Mouse (Mus musculus) limb, embryonic 10.5 days (tissue): ENCODE data around the gene Tubal3. TPM values are rescaled to one million over a fixed set of nuclear protein-coding genes. Genes with fewer than 3 reads are reported as not detected.
"Not testable (repeated sequence)": the region's sequence is repeated elsewhere in the genome, so short reads cannot be mapped to it uniquely, and the experiment has no call there.

Experiments used
- DNase-seq: peaks from one replicate; pipeline ENCODE4 v3.0.0-alpha.2; 2017; ENCODE audit warnings: low spot score
- H3K27ac ChIP-seq: fragments of 300-500 bp; sonication (generic); 2 replicates; pipeline ENCODE4 v1.5.1; 2016; ENCODE audit warnings: mild to moderate bottlenecking
- H3K27me3 ChIP-seq: fragments of 300-500 bp; sonication (generic); 2 replicates; pipeline ENCODE4 v1.6.1; 2016; ENCODE audit warnings: low read depth, mild to moderate bottlenecking; ENCODE audit not compliant: poor library complexity, severe bottlenecking
- H3K36me3 ChIP-seq: fragments of 300-500 bp; sonication (generic); 2 replicates; pipeline ENCODE4 v1.6.1; 2016; ENCODE audit warnings: mild to moderate bottlenecking, moderate library complexity
- H3K4me1 ChIP-seq: fragments of 300-500 bp; sonication (generic); 2 replicates; pipeline ENCODE4 v1.6.1; 2016
- H3K4me3 ChIP-seq: fragments of 300-500 bp; sonication (generic); 2 replicates; pipeline ENCODE4 v1.5.1; 2016; ENCODE audit warnings: mild to moderate bottlenecking, moderate library complexity
- H3K9me3 ChIP-seq: fragments of 300-500 bp; sonication (generic); replicated peaks from 2 replicates; pipeline ENCODE4 v1.6.1; 2016; ENCODE audit warnings: mild to moderate bottlenecking
- WGBS: fragments of 180-500 bp; shearing (Covaris S2); methylation state at CpG from one replicate; pipeline ENCODE4 v1.1.7; 2016; 5-methylcytosine and 5-hydroxymethylcytosine counted together
- polyA plus RNA-seq: library from polyadenylated mRNA; unstranded; fragments of >200 nt; fragmentation: Nextera tagmentation; extraction: Ambion mirVana; gene quantifications from 2 replicates; pipeline ENCODE4 v1.2.1, GENCODE M21; 2016

Tubal3 gene
- polyA plus RNA-seq, 1 experiment from 2014 or later, result not detected

DNA sequence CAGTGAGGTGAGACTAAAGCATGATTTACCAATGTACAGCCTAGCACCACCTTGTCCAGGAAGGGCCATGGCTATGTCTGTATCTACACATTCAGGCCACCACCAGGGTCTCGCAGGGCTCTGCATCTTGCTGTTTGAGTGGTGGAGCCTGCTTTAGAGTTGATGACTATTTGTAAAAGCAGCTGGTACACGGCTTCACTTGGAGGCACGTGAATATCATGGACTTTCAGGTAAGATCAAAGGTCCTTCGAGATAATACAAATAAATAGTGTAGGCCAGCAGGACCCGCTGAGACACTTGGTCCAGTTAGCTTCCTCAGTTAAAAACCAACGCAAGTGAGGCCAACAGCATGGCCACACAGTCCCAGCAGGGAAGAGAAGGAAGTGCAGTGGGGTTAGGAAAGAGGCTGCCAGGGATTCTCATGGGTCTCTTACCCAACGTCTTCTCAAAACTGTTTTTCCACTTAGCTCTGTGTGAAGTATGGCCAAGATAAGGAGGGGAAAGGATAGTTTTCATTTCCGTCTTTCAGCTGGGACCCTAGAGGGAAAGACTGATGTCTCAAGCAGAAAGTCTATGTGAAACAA lies 22.6 kb upstream of the Tubal3 start:
- Histone ChIP-seq H3K4me3 (no peak overlapping the region), H3K27ac (no peak overlapping the region), H3K4me1 (peaks cover 22% of the 10 kb centered on the region), H3K9me3 (no peaks in the 10 kb centered on the region), H3K27me3 (no peaks in the 10 kb centered on the region), H3K36me3 (peaks cover 44% of the 10 kb centered on the region)
- WGBS, result 90% methylated on average over 8 of the region's 8 CpGs
- no peak for DNase-seq

- DNase-seq, result no peak
These were observed 22.0 kb upstream of the Tubal3 start for GRCm38 (mm10) chr13:3896032-3896431.

DNA sequence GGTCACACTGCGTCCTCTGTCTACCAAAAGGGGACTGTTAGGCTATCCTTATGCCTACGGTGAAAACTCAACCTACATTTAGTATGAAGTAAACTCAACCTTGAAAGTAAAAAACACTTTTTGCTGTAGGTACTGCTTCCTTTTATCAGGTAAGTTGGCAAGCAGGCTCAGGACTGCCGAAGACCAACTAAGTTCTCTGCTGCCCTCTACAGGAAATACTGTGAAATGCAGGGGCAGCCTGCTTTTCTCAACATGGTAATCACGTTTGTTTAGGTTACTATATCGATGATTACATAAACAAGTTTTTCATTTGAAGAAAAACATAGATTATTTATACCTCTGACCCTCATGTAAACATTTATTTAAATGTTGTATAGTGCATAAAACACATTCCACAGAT lies 21.2 kb upstream of the Tubal3 start:
- 44% methylated on average over 5 of the region's 5 CpGs for WGBS
- Histone ChIP-seq H3K4me3 (no peak overlapping the region), H3K27me3 (no peaks in the 10 kb centered on the region), H3K4me1 (peaks cover 16% of the 10 kb centered on the region), H3K9me3 (no peaks in the 10 kb centered on the region), H3K27ac (no peak overlapping the region), H3K36me3 (peaks cover 49% of the 10 kb centered on the region)
- peak; percentile 78 for DNase-seq

More at GRCm38 (mm10) chr13:3896032-3896431, 22.0 kb upstream of the Tubal3 start:
- Histone ChIP-seq H3K4me3 (no peak overlapping the region), H3K27me3 (no peaks in the 10 kb centered on the region), H3K27ac (no peak overlapping the region), H3K9me3 (no peaks in the 10 kb centered on the region), H3K4me1 (peaks cover 22% of the 10 kb centered on the region), H3K36me3 (peaks cover 49% of the 10 kb centered on the region)
- WGBS, result 94% methylated on average over 6 of the region's 6 CpGs

DNA sequence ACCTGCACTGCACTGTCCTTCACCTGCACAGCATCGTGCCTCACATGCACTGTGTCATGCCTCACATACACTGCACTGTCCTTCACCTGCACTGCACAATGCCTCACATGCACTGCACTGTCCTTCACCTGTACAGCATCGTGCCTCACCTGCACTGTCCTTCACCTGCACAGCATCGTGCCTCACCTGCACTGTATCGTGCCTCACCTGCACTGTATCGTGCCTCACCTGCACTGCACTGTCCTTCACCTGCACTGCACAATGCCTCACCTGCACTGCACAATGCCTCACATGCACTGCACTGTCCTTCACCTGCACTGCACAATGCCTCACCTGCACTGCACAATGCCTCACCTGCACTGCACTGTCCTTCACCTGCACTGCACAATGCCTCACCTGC lies 19.9 kb upstream of the Tubal3 start:
- WGBS, result 94% methylated on average over 5 of the region's 5 CpGs
- peaks cover 53% of the 10 kb centered on the region for H3K36me3 ChIP-seq
- DNase-seq, result not testable (repeated sequence)

DNA sequence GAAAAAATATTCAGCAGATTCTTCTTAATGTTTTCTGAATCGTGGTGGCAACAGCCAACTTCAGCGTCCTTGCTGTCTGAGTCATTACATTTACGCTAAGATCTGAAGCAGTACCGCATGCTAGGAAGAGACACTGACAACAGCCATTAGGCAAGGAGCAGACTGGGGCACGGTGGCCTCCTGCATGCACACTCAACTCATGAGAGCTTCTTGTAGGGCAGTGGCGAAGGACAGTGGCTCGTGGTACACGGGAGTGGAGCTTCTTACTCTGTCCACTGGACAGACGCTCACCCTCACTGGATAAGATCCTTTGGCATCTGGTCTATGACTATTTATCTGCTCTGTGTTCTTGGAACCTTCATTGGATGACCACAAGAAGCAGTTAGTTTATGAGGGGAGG lies 18.8 kb upstream of the Tubal3 start:
- no peak for DNase-seq
- peaks cover 57% of the 10 kb centered on the region for H3K36me3 ChIP-seq
- no peak overlapping the region for H3K4me3 ChIP-seq
- peaks cover 4% of the 10 kb centered on the region; the same call in 1 of the 2 replicates for H3K4me1 ChIP-seq
- no peaks in the 10 kb centered on the region for H3K9me3 ChIP-seq
- H3K27me3 ChIP-seq, result no peaks in the 10 kb centered on the region
- no peak overlapping the region for H3K27ac ChIP-seq
- WGBS, result 94% methylated on average over 9 of the region's 9 CpGs

More for the DNA sequence above, 19.9 kb upstream of the Tubal3 start:
- H3K9me3 ChIP-seq, H3K27ac ChIP-seq, H3K4me3 ChIP-seq, H3K27me3 ChIP-seq: not testable (repeated sequence)
- H3K4me1 ChIP-seq, result peaks cover 12% of the 10 kb centered on the region

DNA sequence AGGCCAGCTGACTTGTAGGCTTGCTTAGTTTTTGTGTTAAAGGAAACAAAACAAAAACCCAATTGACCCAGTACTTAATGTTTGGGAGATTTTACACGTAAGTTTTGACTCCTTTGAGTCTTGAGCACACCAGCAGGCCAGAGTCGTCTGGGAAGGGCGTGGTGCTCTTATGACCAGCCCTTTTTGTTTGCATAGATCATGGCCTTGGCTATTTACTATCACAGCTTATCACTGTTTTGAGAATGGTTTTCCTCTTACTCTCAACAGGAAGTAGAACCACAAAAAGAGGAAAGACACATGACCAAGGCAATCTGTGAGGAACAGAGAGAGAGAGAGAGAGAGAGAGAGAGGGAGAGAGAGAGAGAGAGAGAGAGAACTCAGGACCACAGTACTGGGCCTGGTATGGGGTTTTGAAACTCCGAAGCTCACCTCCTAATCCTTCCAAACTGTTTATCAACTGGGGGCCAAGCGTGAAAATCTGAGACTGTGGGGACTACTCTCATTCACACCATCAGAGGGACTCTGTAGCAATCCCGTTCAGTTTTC lies 10.8 kb upstream of the Tubal3 start:
- Histone ChIP-seq H3K36me3 (peaks cover 70% of the 10 kb centered on the region), H3K4me3 (no peak overlapping the region), H3K4me1 (no peaks in the 10 kb centered on the region), H3K9me3 (no peaks in the 10 kb centered on the region), H3K27me3 (no peaks in the 10 kb centered on the region), H3K27ac (no peak overlapping the region)
- no peak for DNase-seq
- 92% methylated on average over 6 of the region's 6 CpGs for WGBS

GRCm38 (mm10) chr13:3908262-3908661 lies 9.8 kb upstream of the Tubal3 start:
- peaks cover 72% of the 10 kb centered on the region for H3K36me3 ChIP-seq
- DNase-seq, result no peak

GRCm38 (mm10) chr13:3910356-3910755 lies 7.7 kb upstream of the Tubal3 start:
- no peak for DNase-seq
- 89% methylated on average over 5 of the region's 5 CpGs for WGBS
- H3K36me3 ChIP-seq, result peaks cover 77% of the 10 kb centered on the region

More at GRCm38 (mm10) chr13:3908262-3908661, 9.8 kb upstream of the Tubal3 start:
- no peaks in the 10 kb centered on the region for H3K4me1 ChIP-seq
- no peaks in the 10 kb centered on the region for H3K9me3 ChIP-seq
- 93% methylated on average over 4 of the region's 4 CpGs for WGBS
- no peak overlapping the region for H3K4me3 ChIP-seq
- no peak overlapping the region for H3K27ac ChIP-seq
- no peaks in the 10 kb centered on the region for H3K27me3 ChIP-seq

GRCm38 (mm10) chr13:3913504-3913903 lies 4.6 kb upstream of the Tubal3 start:
- 95% methylated on average over 4 of the region's 4 CpGs for WGBS

More at GRCm38 (mm10) chr13:3910356-3910755, 7.7 kb upstream of the Tubal3 start:
- H3K9me3 ChIP-seq, result no peaks in the 10 kb centered on the region; the same call in 1 of the 2 replicates
- no peaks in the 10 kb centered on the region for H3K4me1 ChIP-seq
- H3K27me3 ChIP-seq, result no peaks in the 10 kb centered on the region
- no peak overlapping the region for H3K27ac ChIP-seq
- no peak overlapping the region for H3K4me3 ChIP-seq

GRCm38 (mm10) chr13:3924483-3924882 lies 6.4 kb downstream of the Tubal3 start:
- Histone ChIP-seq H3K4me1 (no peaks in the 10 kb centered on the region), H3K4me3 (no peak overlapping the region), H3K36me3 (no peaks in the 10 kb centered on the region), H3K9me3 (no peaks in the 10 kb centered on the region), H3K27me3 (no peaks in the 10 kb centered on the region), H3K27ac (no peak overlapping the region)
- 83% methylated on average over 5 of the region's 5 CpGs for WGBS
- DNase-seq, result no peak

More at GRCm38 (mm10) chr13:3913504-3913903, 4.6 kb upstream of the Tubal3 start:
- no peaks in the 10 kb centered on the region for H3K27me3 ChIP-seq
- peaks cover 59% of the 10 kb centered on the region for H3K36me3 ChIP-seq
- H3K4me3 ChIP-seq, result no peak overlapping the region
- no peak for DNase-seq
- no peak overlapping the region for H3K27ac ChIP-seq
- H3K4me1 ChIP-seq, result peaks cover 9% of the 10 kb centered on the region
- peaks cover 4% of the 10 kb centered on the region; the same call in 1 of the 2 replicates for H3K9me3 ChIP-seq

DNA sequence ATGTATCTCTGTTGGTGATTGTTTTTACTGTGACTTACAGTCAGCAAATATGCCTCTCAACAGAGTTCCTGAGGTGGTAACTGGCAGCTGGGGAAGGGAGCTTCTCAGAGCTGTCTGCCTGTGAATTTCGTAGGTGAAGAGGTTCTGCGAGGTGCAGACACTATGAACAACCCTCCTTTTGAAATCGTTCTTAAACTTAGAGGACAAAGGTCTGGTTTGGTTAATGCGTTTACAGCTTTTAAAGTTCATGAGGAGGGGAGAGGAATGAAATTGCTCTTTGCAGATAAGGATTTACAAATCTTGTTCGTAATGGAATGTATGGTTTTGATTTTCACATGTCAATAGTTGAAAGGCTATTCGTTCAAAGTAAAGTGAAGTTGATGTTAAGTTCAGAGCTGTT lies 7.6 kb downstream of the Tubal3 start:
- H3K4me1 ChIP-seq, result no peaks in the 10 kb centered on the region

GRCm38 (mm10) chr13:3926046-3926445 lies 8.0 kb downstream of the Tubal3 start:
- Histone ChIP-seq H3K9me3 (no peaks in the 10 kb centered on the region), H3K27ac (no peak overlapping the region), H3K36me3 (no peaks in the 10 kb centered on the region), H3K27me3 (no peaks in the 10 kb centered on the region), H3K4me3 (no peak overlapping the region), H3K4me1 (no peaks in the 10 kb centered on the region)
- DNase-seq, result no peak
- WGBS, result 94% methylated on average over 6 of the region's 6 CpGs

More for the DNA sequence above, 7.6 kb downstream of the Tubal3 start:
- no peak for DNase-seq
- WGBS, result 73% methylated on average over 6 of the region's 6 CpGs
- Histone ChIP-seq H3K36me3 (no peaks in the 10 kb centered on the region), H3K4me3 (no peak overlapping the region), H3K27me3 (no peaks in the 10 kb centered on the region), H3K9me3 (no peaks in the 10 kb centered on the region), H3K27ac (no peak overlapping the region)

GRCm38 (mm10) chr13:3944699-3945098 lies 26.6 kb downstream of the Tubal3 start:
- WGBS, result 66% methylated on average over 7 of the region's 7 CpGs
- Histone ChIP-seq H3K27ac (no peak overlapping the region), H3K4me1 (peaks cover 20% of the 10 kb centered on the region), H3K9me3 (no peaks in the 10 kb centered on the region), H3K4me3 (no peak overlapping the region), H3K27me3 (no peaks in the 10 kb centered on the region), H3K36me3 (no peaks in the 10 kb centered on the region)
- no peak for DNase-seq
